Mouse (Mus musculus) midbrain, embryonic 15.5 days (tissue): Measurements from ENCODE around the gene Manba. TPM values are rescaled to one million over a fixed set of nuclear protein-coding genes. Genes with fewer than 3 reads are reported as not detected.

Experiments
- ATAC-seq: fragments of 200-750 bp; cut with Nextera tagmentation; replicated peaks from 2 replicates; pipeline ENCODE4 v1.8.0; 2017; ENCODE audit warnings: moderate TSS enrichment
- H3K27ac ChIP-seq: fragments of 300-500 bp; sonication (generic); 2 replicates; pipeline ENCODE4 v1.5.1; 2015; ENCODE audit warnings: mild to moderate bottlenecking, inconsistent platforms
- H3K27me3 ChIP-seq: fragments of 300-500 bp; sonication (generic); replicated peaks from 2 replicates; pipeline ENCODE4 v1.6.1; 2015; ENCODE audit warnings: inconsistent platforms
- H3K36me3 ChIP-seq: fragments of 300-500 bp; sonication (generic); replicated peaks from 2 replicates; pipeline ENCODE4 v1.6.1; 2015; ENCODE audit warnings: inconsistent platforms
- H3K4me1 ChIP-seq: fragments of 300-500 bp; sonication (generic); 2 replicates; pipeline ENCODE4 v1.6.1; 2015; ENCODE audit warnings: inconsistent platforms
- H3K4me2 ChIP-seq: fragments of 300-500 bp; sonication (generic); 2 replicates; pipeline ENCODE4 v1.6.1; 2015; ENCODE audit warnings: inconsistent platforms, mild to moderate bottlenecking, moderate library complexity
- H3K4me3 ChIP-seq: fragments of 300-500 bp; sonication (generic); 2 replicates; pipeline ENCODE4 v1.5.1; 2015; ENCODE audit warnings: mild to moderate bottlenecking, inconsistent platforms
- H3K9ac ChIP-seq: fragments of 300-500 bp; sonication (generic); 2 replicates; pipeline ENCODE4 v1.6.1; 2015; ENCODE audit warnings: mild to moderate bottlenecking, inconsistent platforms
- H3K9me3 ChIP-seq: fragments of 300-500 bp; sonication (generic); 2 replicates; pipeline ENCODE4 v1.6.1; 2016; ENCODE audit warnings: inconsistent platforms
- WGBS: fragments of 180-500 bp; shearing (Covaris S2); methylation state at CpG from one replicate; pipeline ENCODE4 v1.1.7; 2015; ENCODE audit warnings: mixed read lengths; 5-methylcytosine and 5-hydroxymethylcytosine counted together
- polyA plus RNA-seq: library from polyadenylated mRNA; unstranded; fragments of >200 nt; fragmentation: Nextera tagmentation; extraction: Ambion mirVana; gene quantifications from 2 replicates; pipeline ENCODE4 v1.2.1, GENCODE M21; 2015

Manba gene
- polyA plus RNA-seq, 1 experiment from 2014 or later, result 8.5 TPM

DNA sequence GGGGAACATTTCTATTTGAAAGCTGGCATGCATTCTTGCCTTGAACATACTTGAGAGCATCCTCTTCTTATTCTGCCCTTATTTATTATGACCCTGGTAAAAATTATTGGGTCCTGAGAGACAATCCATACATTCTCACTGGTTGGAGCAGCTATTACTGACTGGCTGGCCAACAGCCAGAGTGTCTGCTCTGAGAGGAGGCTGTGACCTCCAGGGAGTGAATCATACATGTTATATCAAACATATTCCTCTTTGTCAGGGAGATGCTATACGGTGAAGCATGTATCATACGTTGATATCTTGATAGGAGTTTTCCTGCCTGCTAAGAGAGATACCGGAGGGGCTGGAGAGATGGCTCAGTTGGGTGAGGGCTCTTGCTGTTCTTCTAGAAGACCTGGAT is 89.7 kb downstream of the Manba start:
- Histone ChIP-seq H3K36me3 (no peaks in the 10 kb centered on the region), H3K4me3 (no peak overlapping the region), H3K27ac (no peak overlapping the region), H3K9me3 (no peaks in the 10 kb centered on the region), H3K4me2 (no peak overlapping the region), H3K27me3 (no peaks in the 10 kb centered on the region), H3K9ac (no peak overlapping the region), H3K4me1 (no peaks in the 10 kb centered on the region)
- 91% methylated on average over 3 of the region's 3 CpGs for WGBS
- ATAC-seq, result no peak

GRCm38 (mm10) chr3:135578588-135579140 is 93.3 kb downstream of the Manba start:
- H3K9ac ChIP-seq, result no peak overlapping the region
- no peaks in the 10 kb centered on the region for H3K9me3 ChIP-seq
- peaks cover 6% of the 10 kb centered on the region for H3K4me1 ChIP-seq
- H3K4me3 ChIP-seq, result no peak overlapping the region
- no peaks in the 10 kb centered on the region for H3K27me3 ChIP-seq
- H3K4me2 ChIP-seq, result no peak overlapping the region
- no peaks in the 10 kb centered on the region for H3K36me3 ChIP-seq
- no peak for ATAC-seq
- no peak overlapping the region for H3K27ac ChIP-seq
- 68% methylated on average over 5 of the region's 5 CpGs for WGBS

DNA sequence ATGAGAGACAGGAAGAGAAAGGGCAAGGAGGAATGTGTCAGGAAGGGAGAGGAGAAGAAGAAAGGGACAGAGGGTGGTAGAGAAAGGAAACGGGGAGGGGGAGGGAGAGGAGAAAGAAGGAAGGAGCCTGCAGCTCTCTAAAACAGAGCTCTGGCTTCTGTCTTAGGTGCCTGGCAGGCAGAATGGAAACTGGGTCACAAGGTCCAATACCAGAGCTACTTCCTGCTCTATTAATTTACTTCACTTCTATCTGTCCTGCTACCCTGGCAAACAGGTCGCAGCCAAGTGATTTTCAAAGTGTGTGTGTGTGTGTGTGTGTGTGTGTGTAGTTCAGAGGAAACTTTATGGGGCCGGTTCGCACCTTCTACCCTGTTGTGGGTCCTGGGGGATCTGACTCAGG is 93.8 kb downstream of the Manba start:
- H3K4me3 ChIP-seq, result no peak overlapping the region
- H3K9me3 ChIP-seq, result no peaks in the 10 kb centered on the region
- ATAC-seq, result no peak
- WGBS, result 63% methylated on average over 4 of the region's 4 CpGs
- H3K27ac ChIP-seq, result no peak overlapping the region
- no peak overlapping the region for H3K4me2 ChIP-seq
- no peak overlapping the region for H3K9ac ChIP-seq
- no peaks in the 10 kb centered on the region; the same call in 1 of the 2 replicates for H3K36me3 ChIP-seq
- H3K27me3 ChIP-seq, result no peaks in the 10 kb centered on the region
- H3K4me1 ChIP-seq, result peaks cover 6% of the 10 kb centered on the region

DNA sequence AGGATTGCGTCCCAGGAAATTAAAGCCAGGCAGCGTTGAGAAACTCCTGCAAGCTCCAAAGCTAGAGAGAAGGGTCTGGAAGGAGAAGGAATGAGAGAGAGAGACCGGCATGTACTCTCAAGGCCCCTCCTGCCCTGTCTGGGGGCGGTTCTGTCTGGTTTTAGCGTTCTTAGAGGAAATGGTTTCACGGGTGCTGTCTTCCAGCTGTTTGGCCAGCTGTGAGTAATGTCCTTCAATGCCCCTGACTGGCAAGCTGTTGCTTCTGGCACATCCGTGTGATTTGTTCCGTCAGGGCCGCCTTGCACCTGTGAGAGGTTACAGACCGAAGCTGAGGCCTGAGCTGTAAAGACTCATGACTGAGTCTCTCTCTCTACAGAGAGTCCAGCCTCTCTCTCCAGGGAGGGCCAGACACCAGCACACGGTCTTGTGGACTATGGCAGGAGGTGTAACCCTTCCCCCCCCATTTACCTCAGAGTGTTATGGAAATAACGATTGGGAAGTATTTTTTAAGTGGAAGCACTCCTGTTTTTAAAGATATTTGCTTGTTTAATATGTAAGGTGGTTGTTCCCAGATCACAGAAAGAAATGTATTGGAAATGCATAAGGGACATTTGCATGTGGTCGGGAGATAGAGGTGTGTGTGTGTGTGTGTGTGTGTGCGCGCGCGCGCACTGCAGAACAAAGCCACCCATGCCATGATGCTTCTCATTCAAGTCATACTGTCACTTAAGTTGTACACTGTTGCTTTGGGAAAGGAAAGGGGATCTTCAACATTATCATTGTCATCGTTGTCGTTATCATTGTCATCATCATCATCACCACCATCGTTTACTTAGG is 95.2 kb downstream of the Manba start:
- Histone ChIP-seq H3K9ac (no peak overlapping the region), H3K4me1 (peaks cover 6% of the 10 kb centered on the region), H3K9me3 (no peaks in the 10 kb centered on the region), H3K27me3 (no peaks in the 10 kb centered on the region), H3K4me3 (no peak overlapping the region), H3K27ac (no peak overlapping the region), H3K36me3 (no peaks in the 10 kb centered on the region; the same call in 1 of the 2 replicates), H3K4me2 (no peak overlapping the region)
- WGBS, result 83% methylated on average over 21 of the region's 21 CpGs
- ATAC-seq, result no peak

GRCm38 (mm10) chr3:135581606-135582117 is 96.3 kb downstream of the Manba start:
- Histone ChIP-seq H3K27ac (no peak overlapping the region), H3K36me3 (no peaks in the 10 kb centered on the region; the same call in 1 of the 2 replicates), H3K4me1 (peaks cover 6% of the 10 kb centered on the region), H3K4me3 (no peak overlapping the region), H3K9ac (no peak overlapping the region), H3K4me2 (no peak overlapping the region), H3K27me3 (no peaks in the 10 kb centered on the region), H3K9me3 (no peaks in the 10 kb centered on the region)
- peak; percentile 88 for ATAC-seq
- 9% methylated on average over 10 of the region's 10 CpGs for WGBS

DNA sequence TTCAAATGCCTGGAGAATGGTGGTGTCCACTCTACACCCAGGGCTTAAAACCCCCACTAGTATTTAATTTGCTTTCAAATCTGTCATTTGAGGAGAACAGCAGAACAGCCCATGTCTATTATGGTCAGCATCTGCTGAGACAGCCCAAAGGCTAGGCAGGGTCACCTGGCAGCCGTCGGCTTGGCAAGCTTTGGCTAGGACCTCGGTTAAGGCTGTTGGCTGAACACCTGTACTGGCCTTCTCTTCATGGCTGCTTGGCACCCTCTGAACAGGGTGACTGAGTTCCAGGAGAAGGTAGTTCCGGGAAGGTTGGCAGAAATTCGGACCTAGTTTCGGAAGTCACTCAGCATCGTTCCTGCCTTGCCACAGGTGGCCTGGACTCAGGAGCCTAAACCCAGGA is 96.8 kb downstream of the Manba start:
- Histone ChIP-seq H3K27me3 (no peaks in the 10 kb centered on the region), H3K4me1 (peaks cover 6% of the 10 kb centered on the region), H3K9ac (no peak overlapping the region), H3K4me3 (no peak overlapping the region), H3K4me2 (no peak overlapping the region), H3K27ac (no peak overlapping the region), H3K36me3 (no peaks in the 10 kb centered on the region; the same call in 1 of the 2 replicates), H3K9me3 (no peaks in the 10 kb centered on the region)
- peak; percentile 10; the same call in 1 of the 2 replicates for ATAC-seq
- WGBS, result 85% methylated on average over 7 of the region's 7 CpGs

GRCm38 (mm10) chr3:135585482-135585881 is 100.1 kb downstream of the Manba start:
- no peaks in the 10 kb centered on the region for H3K9me3 ChIP-seq
- no peak for ATAC-seq
- H3K9ac ChIP-seq, result no peak overlapping the region
- no peak overlapping the region for H3K4me2 ChIP-seq
- H3K36me3 ChIP-seq, result no peaks in the 10 kb centered on the region; the same call in 1 of the 2 replicates
- no peak overlapping the region for H3K27ac ChIP-seq
- H3K27me3 ChIP-seq, result no peaks in the 10 kb centered on the region
- WGBS, result 57% methylated on average over 6 of the region's 6 CpGs
- H3K4me1 ChIP-seq, result peaks cover 6% of the 10 kb centered on the region
- no peak overlapping the region for H3K4me3 ChIP-seq

DNA sequence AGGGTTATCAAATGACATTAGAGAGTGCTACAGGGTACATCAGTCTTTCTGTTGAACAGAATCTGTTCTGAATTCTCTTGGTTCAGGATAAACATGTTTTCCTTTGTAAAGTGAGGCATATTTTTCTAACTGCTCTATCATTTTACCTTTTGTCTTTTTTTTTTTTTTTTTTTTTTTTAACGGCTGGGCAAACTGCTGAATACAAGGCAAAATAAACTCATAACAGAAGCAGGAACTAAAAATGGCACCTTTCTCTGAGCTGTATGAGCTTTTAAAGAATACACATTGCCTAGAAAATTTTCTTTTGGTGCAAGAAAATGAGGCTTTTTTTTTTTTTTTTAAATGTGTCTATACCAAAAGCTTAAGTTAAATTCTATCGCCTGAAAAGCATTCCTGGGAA is 100.6 kb downstream of the Manba start:
- no peak overlapping the region for H3K4me2 ChIP-seq
- peaks cover 6% of the 10 kb centered on the region for H3K4me1 ChIP-seq
- no peak overlapping the region for H3K27ac ChIP-seq
- no peaks in the 10 kb centered on the region; the same call in 1 of the 2 replicates for H3K36me3 ChIP-seq
- H3K9ac ChIP-seq, result no peak overlapping the region
- no peak overlapping the region for H3K4me3 ChIP-seq
- H3K27me3 ChIP-seq, result no peaks in the 10 kb centered on the region
- no peaks in the 10 kb centered on the region for H3K9me3 ChIP-seq
- WGBS, result 87% methylated on average over 2 of the region's 2 CpGs
- ATAC-seq, result no peak

- no peaks in the 10 kb centered on the region for H3K27me3 ChIP-seq
- H3K9me3 ChIP-seq, result no peaks in the 10 kb centered on the region
- WGBS, result 88% methylated on average over 4 of the region's 4 CpGs
Observed at GRCm38 (mm10) chr3:135586471-135586880, 101.1 kb downstream of the Manba start.

GRCm38 (mm10) chr3:135590471-135590870 is 105.1 kb downstream of the Manba start:
- WGBS, result 88% methylated on average over 4 of the region's 4 CpGs
- no peaks in the 10 kb centered on the region for H3K9me3 ChIP-seq
- no peaks in the 10 kb centered on the region; the same call in 1 of the 2 replicates for H3K36me3 ChIP-seq
- no peaks in the 10 kb centered on the region for H3K4me1 ChIP-seq
- no peak overlapping the region for H3K4me2 ChIP-seq
- no peaks in the 10 kb centered on the region for H3K27me3 ChIP-seq
- ATAC-seq, result no peak
- H3K27ac ChIP-seq, result no peak overlapping the region
- H3K4me3 ChIP-seq, result no peak overlapping the region
- H3K9ac ChIP-seq, result no peak overlapping the region

More at GRCm38 (mm10) chr3:135586471-135586880, 101.1 kb downstream of the Manba start:
- Histone ChIP-seq H3K4me3 (no peak overlapping the region), H3K36me3 (no peaks in the 10 kb centered on the region; the same call in 1 of the 2 replicates), H3K27ac (no peak overlapping the region), H3K9ac (no peak overlapping the region), H3K4me2 (no peak overlapping the region), H3K4me1 (peaks cover 4% of the 10 kb centered on the region)
- no peak for ATAC-seq

- Histone ChIP-seq H3K4me1 (no peaks in the 10 kb centered on the region), H3K4me3 (no peak overlapping the region), H3K9me3 (no peaks in the 10 kb centered on the region), H3K4me2 (no peak overlapping the region), H3K36me3 (no peaks in the 10 kb centered on the region; the same call in 1 of the 2 replicates), H3K27me3 (no peaks in the 10 kb centered on the region), H3K9ac (no peak overlapping the region), H3K27ac (no peak overlapping the region)
- no peak for ATAC-seq
- WGBS, result 79% methylated on average over 5 of the region's 5 CpGs
Observed at GRCm38 (mm10) chr3:135591376-135591775, 106.0 kb downstream of the Manba start.

DNA sequence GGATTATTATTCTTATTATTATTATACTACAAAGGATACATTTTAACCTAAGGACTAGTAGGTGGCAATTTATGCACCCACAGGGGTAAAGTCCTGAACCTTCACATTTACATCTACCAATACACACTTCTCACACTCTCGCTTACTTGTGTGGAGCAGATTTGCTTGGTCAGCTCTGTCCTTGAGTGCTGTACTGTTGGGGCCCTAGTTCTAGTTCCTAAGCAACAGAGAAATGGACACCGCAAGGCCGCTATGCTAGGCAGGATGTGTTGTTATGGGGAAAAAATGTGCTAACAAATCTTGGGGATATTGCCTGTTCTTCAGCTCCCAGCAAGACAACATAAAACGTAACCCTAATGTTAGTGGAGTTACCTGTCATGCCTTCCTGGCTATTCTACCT is 106.6 kb downstream of the Manba start:
- no peak overlapping the region for H3K4me3 ChIP-seq
- H3K27ac ChIP-seq, result no peak overlapping the region
- no peak overlapping the region for H3K9ac ChIP-seq
- no peaks in the 10 kb centered on the region for H3K4me1 ChIP-seq
- no peaks in the 10 kb centered on the region; the same call in 1 of the 2 replicates for H3K36me3 ChIP-seq
- no peak overlapping the region for H3K4me2 ChIP-seq
- no peaks in the 10 kb centered on the region for H3K27me3 ChIP-seq
- H3K9me3 ChIP-seq, result no peaks in the 10 kb centered on the region
- 81% methylated on average over 4 of the region's 4 CpGs for WGBS
- ATAC-seq, result no peak; the same call in 1 of the 2 replicates
